Mouse (Mus musculus) stomach, postnatal 0 days (tissue): Measurements from ENCODE around the gene N4bp2l2.

ENCODE experiments used
- CTCF ChIP-seq: IDR thresholded peaks from 2 replicates; pipeline ENCODE4 v1.5.1; 2016; ENCODE audit warnings: antibody characterized with exemption, low read depth, mild to moderate bottlenecking, moderate library complexity
- EP300 ChIP-seq: optimal IDR thresholded peaks from 2 replicates; pipeline ENCODE3; 2016; ENCODE audit warnings: antibody characterized with exemption

GRCm38 (mm10) chr5:150583622-150584336 is 82.2 kb downstream of the N4bp2l2 start:
- TF ChIP-seq CTCF = no peak
- no peak for TF ChIP-seq EP300
